Mouse (Mus musculus) central nervous system, embryonic 18 days (tissue): Measurements from ENCODE around the gene Anln. TPM values are rescaled to one million over a fixed set of nuclear protein-coding genes. Genes with fewer than 3 reads are reported as not detected.

Source experiments
- polyA plus RNA-seq: library from polyadenylated mRNA; depleted of rRNA; stranded (reverse); fragments of >200 nt; gene quantifications from 2 replicates; pipeline ENCODE4 v1.2.3, GENCODE M21; 2012; rRNA removed

Gene Anln
- 3.9 and 4.9 TPM in 2 replicates for polyA plus RNA-seq

DNA sequence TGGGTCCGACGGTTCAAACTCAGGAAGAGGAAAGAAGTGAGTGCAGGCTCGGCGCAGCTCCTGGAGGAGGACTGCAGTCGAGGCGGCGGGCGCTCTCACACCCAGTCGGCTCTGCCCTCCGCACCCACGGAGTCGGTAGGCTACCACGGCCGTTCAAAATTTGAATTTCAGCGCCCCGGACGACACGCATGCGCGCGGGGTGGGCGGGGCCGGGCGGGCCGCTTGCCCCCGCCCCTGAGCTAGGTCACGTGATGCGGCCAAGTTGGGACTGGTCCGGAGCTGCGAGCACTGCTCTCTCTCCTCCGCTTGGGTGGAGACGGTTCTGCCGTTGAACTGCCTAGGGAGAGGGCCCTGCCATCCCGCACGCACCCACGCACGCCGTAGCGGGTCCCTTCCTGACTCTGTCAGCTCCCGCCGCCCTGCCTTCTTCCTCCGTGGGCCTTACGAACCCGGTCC, at the start of gene Anln:
Anln (minus strand) TSS at position 168 of the 456 bp plus-strand sequence.

DNA sequence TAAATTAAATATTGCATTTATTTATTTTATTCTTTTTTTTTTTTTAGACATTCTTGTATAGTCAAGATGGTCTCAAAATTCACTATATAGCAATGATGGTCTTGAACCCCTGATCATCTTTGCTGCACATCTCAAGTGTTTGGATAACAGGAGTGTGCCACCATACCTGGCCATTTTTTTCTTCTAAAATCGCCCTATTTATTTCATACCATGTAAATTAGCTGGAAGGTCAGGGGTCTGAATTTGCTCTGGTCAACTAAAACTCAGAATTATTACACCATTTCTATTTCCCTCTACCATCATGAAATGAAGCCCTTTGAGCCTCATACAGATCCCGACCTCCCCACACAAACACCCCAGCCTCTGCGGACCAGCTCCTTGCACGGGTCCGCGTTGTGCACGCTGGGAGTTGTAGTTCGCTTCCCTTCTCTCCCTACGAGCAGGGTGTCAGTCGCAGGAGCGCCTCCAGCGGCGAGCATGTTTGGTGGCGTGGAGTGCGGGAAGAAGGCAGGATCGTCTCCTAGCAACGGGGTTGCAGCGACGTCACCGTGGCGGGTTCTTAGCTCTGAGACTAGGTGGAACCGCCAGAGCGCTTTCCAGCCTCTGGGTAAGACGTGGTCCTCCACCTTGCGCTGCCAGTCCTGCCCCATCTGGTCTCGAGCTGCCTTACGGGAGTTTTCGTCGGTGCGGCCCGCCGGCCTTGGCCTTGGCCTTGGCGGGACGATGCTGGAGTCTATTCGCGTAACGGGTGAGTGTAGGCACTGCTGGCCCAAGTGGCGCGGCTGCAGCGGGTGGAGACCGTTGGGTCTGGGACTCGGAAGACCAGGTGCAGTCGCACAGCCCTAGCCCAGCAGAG, 22.2 kb upstream of the Anln start, which contains the start of gene 9530077C05Rik:
9530077C05Rik (plus strand) TSS at position 512 of the 856 bp plus-strand sequence.

DNA sequence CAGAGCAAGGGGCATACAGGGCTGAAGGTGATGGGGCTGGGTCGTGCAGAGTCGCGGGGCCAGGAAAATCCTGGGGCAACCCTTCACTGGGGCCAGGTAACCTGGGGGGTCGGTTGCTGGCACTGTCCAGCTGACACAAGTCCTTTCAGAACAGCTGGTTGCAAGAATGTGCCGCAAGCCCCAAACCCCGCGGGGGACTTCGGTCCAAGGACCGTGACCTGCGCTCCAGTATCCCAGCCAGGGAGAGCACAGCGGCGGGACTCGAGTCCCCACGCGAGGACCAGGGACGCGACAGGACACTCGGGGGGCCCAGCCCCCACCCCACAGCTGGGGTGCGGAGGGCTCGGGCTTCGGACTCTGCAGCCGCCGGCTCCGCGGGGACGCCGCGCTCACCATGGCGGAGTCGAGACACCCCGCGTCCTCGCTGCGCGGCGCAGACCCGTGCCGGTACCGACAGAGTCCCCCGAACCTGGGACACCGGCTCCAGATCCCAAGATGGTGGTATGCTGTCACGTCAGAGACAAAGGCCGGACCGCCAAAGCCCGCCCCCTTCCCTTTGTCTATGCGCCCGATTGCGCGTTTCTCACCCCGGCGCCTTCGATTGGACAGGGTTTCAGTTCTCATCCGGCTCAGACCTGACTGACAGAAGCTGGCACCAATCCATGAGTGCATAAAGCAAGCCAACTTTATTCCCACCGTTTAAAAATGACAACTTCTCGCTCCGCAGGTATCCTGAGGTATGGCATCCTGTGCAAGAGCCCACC, 81.7 kb downstream of the Anln start, which contains the start of gene Zfp810:
Zfp810 (minus strand) TSS at position 493 of the 764 bp plus-strand sequence.

Other genes with a start within 250 kb of the Anln start
- gene Pigyl, start 232.3 kb downstream of the Anln start, polyA plus RNA-seq, result 82.0 and 87.2 TPM in 2 replicates
- 0.28 and 0.33 TPM in 2 replicates for gene Zfp872, start 201.1 kb downstream of the Anln start, polyA plus RNA-seq
- gene Zfp809, start 163.5 kb downstream of the Anln start, polyA plus RNA-seq, result 8.3 and 8.7 TPM in 2 replicates
- gene Zfp599, start 129.3 kb downstream of the Anln start, polyA plus RNA-seq, result 4.1 and 4.2 TPM in 2 replicates
- gene Zfp810, start 81.5 kb downstream of the Anln start, polyA plus RNA-seq, result 33.8 and 34.3 TPM in 2 replicates
- 12.0 and 13.4 TPM in 2 replicates for gene 9530077C05Rik, start 22.3 kb upstream of the Anln start, polyA plus RNA-seq
- not detected in 2 replicates for gene Gm17545, start 65.1 kb upstream of the Anln start, polyA plus RNA-seq
- gene Rp9, start 80.6 kb upstream of the Anln start, polyA plus RNA-seq, result 97.6 and 100 TPM in 2 replicates
- gene Bbs9, start 86.5 kb upstream of the Anln start, polyA plus RNA-seq, result 24.6 and 25.0 TPM in 2 replicates